Mouse (Mus musculus) large intestine, adult 2 months (tissue): Measurements from ENCODE around the gene Gm42906. TPM values are rescaled to one million over a fixed set of nuclear protein-coding genes. Genes with fewer than 3 reads are reported as not detected.

Experiments
- DNase-seq: peaks from one replicate; pipeline ENCODE4 v3.0.0-alpha.2; 2012; ENCODE audit warnings: low read depth, low spot score
- WGBS: fragments of 180-500 bp; shearing (Covaris S2); methylation state at CpG from one replicate; pipeline ENCODE4 v1.1.7; 2018; 5-methylcytosine and 5-hydroxymethylcytosine counted together
- polyA plus RNA-seq: library from polyadenylated mRNA; depleted of rRNA; stranded (reverse); fragments of >200 nt; gene quantifications from 2 replicates; pipeline ENCODE4 v1.2.3, GENCODE M21; 2012

Gm42906 gene
- polyA plus RNA-seq, 1 experiment = not detected

DNA sequence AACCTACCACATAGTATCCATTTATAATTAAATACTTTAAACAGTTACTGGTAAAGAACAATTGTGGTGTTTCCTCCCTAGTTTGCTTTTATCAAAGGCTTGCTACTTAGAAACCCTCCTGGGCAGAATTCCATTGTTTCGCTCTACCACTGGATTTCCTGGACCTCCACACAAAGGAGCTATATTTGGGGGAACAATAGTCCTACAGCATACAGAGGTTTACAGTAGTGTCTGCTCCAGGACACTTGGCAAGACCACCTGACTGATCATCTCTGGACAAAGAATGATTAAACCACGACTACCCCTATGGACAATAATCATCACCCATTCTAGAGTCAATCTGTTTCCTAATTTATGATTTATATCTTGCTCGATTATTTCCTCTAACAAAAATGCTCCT lies 228.7 kb downstream of the Gm42906 start:
- no peak for DNase-seq
- WGBS = 89% methylated on average over 3 of the region's 3 CpGs

DNA sequence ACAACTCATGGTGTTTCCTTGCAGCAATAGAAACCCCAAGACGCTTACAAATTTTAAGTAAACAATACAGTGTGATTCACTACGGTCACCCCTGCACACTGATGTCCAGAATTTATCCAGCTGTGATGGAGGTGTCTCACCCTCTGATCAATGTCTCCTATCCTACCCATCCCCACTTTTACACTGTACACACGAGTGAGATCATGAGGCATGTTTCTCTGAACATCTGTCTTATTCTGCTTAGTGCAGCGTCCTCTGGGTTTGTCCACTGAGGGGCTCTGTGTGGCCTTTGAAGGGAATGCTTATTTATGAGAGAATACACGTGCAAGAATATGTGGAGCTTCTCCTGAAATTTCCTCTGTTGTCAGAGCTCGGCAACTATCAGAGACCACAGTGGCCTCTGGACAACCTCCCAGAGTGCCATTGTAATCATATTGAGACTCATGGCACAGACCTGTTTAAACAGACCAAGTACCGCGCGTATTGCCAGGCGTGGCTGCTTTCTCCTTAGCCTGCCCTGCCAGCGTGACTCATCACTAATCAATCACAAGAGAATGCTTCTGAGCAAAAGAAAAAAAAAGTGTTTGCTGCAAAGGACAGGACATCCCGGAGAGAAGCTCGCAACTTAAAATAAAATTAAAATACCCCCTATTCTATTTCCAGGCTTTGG lies 231.2 kb downstream of the Gm42906 start:
- no peak for DNase-seq
- 40% methylated on average over 13 of the region's 13 CpGs for WGBS

DNA sequence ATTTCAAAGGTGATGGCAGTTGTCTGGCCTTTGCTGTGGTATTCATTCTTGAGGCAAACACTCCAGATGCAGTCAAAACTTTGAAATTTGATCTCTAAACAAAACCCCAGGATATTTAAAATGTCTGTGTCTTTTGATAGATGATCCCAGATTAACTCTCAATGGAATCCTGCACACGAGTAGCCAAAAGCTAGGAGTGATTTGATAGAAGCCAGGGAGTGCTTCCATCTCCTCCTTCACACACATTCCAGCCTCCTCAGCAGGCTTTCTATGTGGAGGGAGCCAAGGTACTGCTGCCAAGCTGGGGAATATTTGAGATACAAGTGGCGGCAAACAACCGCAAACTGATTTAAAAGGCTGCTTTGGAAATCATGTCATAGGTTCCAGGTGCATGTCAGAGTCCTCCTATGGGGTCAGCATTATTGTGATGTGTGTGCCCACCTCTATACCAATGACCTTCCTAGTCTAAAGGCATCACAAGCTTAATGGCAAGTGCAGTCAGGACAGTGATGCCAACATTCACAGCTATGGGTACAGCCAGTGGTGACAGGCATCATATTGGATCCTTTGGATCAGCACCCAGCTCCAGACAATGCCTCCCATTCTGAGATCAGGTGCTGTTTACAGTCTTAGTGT lies 234.0 kb downstream of the Gm42906 start:
- no peak for DNase-seq

DNA sequence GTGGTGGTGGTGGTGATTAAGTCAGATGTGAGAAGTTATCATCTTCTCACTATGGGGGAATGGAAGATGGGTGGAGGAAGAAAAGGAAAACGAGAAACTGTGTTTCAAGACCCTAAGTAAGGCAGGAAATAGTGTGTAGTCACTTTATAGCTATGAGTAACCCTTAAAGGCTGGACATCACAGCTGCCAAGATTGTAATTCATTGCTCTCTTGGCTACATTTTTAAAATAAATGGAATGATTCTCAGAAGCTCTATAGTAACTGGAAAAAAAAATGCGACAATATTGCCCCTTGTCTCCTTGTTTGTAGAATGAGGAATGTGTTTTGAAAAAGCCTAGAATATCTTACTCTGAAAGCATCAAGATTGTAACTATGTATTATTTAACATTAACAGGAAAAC lies 235.7 kb downstream of the Gm42906 start:
- no peak for DNase-seq
- WGBS = 67% methylated on average over 2 of the region's 2 CpGs

More for the DNA sequence above, 234.0 kb downstream of the Gm42906 start:
- 81% methylated on average over 3 of the region's 3 CpGs for WGBS

DNA sequence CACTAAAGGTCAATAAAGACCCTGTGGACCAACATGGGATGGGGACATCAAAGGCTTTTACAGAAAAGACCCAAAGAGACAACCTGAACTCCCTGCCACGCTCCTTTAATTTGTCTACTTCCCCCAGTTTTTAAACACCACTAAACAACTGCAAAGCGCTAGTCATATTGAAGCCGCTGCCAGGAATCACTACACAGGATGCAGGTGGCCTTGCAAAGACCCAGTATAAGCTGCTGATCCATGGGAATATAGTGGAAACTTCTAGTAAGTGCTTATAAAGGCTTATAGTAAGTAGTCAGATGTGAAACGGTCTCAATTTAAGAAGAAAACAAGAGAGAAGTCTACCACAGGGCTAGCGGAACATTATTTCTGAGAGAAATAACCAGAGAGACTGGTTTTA lies 237.2 kb downstream of the Gm42906 start:
- 68% methylated on average over 5 of the region's 5 CpGs for WGBS

DNA sequence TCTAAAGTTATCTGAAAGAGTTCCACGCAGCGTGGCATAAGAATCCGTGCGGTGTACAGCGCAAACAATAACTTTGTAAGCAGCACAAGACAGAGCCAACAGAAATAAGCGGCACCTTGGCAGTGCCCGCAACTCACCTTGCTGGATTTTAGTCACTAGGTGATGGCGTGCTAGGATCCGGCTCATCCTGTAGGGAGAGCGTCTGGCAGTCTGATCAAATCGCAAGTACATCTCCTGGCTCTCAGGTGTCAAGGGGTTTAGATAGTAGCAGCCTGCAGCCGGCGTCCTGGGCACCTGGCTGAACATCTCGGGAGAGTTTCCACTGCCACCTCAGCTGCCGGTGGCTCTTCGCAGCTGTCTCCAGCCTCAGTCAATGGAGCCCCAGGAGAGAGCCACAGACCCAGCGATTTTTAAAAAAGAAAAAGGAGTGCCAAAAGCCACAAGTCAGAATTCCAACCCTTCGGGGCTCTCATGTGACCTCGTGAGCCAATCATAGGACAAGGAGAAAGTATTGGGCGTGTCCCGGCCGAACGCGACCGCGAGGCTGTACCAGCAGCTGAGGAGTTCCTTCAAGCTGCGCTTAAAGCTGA lies 238.1 kb downstream of the Gm42906 start:
- under 1% methylated on average over 27 of the region's 27 CpGs for WGBS
- no peak for DNase-seq

More for the DNA sequence above, 237.2 kb downstream of the Gm42906 start:
- DNase-seq = no peak

DNA sequence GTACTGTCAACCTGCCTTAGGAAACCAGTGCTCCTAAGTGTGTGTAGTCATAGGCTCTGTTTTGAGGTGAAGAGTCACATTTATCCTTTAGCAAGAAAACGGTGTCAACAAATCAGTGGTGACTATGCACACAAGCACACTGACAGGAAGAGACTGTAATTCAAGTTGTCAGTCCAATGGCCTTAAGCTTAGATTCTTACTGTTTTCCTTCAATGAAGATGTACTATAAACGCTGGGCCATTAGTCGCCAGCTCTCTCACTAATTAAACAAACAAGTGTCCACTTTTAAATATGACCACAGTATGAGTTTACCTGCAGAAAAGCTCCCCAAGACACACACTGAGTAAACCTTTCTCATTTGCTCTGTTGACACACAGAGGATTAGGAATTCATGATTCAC lies 238.6 kb downstream of the Gm42906 start:
- 5% methylated on average over 3 of the region's 3 CpGs for WGBS
- DNase-seq = no peak

DNA sequence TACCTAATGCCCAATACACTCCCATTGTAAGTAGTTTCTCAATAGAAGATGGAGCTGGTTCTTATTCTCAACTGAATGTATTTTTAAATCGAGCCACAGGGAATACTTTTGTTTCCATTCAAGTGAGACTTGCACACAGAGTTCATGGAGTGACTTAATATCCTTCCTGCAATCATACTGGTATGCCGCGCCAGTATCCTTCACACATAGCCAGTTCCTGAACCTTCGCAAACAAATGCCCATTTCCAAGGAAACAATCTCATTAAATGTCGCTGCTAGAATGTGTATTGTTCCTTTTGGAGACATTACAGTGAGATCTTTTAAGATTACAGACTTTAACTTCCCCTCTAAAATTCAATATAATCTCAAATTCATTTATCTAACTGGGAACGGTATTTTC lies 239.3 kb downstream of the Gm42906 start:
- DNase-seq = no peak
- WGBS = 57% methylated on average over 6 of the region's 6 CpGs

DNA sequence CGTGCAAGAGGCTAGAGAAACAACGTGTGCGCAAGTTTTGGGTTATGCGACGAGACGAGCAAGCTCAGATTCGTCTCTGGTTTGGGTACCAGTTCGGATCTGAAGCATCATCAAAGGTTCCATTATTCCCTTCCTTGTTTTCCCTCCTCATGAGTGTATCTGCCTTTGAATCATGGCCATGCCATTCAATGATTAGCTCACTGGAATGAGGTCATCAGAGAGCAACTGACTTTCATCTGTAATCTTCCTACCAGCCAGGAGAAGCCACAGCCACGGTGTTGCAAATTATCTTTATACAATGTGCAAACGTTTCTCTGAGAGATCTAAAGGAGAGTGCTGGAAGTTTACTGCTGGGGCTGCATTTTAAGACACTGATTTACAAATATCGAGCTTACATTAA lies 240.6 kb downstream of the Gm42906 start:
- DNase-seq = no peak
- 72% methylated on average over 11 of the region's 11 CpGs for WGBS

DNA sequence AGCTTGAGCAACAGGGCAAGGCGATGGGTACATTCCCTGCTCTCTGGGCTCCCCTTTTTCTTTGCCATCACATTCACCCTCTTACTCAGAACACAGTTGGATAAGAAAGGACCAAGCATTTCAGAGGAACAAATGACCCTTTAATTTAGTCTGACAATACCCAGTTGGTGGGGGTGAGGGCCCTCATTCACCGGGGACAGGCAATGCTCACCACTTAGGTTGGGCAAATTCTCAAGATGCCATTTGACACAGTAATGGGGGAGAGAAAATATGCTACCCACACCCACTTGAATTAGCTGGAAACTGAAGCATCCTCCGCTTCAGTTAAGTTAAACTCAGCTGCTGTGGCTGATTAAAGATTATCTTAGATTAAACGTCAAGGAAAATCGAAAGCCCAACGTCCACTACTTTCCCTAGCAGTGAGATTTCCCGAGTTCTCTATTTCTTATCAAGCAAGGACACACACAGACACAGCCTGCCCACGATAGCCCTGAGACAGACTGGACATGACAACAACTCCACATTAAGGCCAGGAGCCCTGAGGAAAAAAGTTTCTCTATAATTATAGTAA lies 242.6 kb downstream of the Gm42906 start:
- no peak for DNase-seq
- WGBS = 64% methylated on average over 8 of the region's 8 CpGs

DNA sequence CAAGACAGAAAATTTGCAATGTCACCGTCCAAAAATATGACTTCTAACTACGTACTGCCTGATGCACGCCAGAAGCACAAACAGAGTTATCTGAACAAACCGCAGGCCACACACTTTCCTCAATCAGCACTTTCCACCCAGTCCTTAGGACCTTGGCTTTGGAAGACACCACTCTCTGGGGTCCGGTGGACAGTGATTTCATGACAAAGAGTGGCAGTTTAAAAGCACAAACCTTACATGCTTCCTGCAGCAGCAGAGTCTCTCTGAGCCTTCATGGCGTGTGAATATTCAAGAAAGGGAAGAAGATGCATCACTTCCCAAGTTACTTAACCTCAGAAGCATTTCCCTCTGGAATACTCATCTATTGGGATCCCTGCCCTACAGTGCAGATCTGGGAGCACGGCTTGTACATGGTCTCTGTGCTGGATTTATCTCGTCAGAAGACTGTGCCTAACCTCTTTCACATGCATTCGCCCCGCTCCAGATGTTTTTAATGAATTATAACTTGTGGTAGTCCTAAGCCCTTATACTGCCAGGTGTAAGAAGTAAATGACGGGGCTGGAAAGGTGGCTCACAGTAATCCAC lies 244.2 kb downstream of the Gm42906 start:
- WGBS = 84% methylated on average over 11 of the region's 11 CpGs
- DNase-seq = no peak

DNA sequence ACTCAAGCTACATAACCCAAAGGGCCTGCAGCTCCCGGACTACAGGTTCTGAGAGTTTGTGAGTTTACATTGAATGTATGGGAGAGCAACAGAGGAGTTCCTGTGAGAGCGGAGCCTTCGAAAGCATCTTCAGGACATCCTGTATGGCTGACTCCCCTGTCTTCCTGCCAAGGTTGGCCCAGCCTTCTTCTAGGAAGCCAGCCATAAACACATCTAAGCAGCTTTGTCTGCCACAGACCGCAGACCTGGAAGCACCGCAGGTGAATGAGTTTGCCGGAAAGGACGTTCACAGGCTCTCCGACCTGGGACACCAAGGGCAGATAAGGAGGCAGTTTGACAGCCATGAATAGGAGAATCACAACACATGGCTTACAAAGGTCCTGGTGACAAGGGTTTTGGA lies 246.7 kb downstream of the Gm42906 start:
- DNase-seq = no peak
- 78% methylated on average over 8 of the region's 8 CpGs for WGBS

DNA sequence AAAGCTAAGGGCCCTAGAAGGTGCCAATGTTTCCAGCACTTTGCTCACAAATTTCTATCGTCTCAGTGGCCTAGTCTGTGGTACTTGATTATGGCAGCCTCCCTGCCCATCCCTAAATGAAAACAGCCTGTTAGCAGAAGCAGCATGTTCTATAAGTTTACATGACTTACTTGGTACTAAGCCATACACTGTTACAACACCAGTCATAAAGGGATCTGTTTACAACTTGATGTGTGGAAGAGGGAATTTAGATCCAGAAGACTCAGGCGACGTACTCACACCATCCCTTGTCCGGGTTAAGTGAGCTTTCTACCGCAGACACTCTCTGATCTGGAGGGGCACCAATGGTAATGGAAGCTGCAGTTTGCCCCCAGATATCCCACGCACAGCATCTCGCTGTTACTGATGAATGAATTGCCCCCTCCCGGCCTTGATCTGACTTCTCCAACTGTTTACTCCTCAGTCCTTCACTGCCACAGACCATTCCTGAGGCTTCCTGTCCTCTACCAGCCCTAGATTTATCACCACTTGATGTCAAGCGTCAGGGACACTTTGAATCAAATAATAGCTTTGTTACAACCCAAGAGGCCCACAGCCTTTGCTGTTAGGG lies 247.7 kb downstream of the Gm42906 start:
- no peak for DNase-seq
- 29% methylated on average over 9 of the region's 9 CpGs for WGBS

DNA sequence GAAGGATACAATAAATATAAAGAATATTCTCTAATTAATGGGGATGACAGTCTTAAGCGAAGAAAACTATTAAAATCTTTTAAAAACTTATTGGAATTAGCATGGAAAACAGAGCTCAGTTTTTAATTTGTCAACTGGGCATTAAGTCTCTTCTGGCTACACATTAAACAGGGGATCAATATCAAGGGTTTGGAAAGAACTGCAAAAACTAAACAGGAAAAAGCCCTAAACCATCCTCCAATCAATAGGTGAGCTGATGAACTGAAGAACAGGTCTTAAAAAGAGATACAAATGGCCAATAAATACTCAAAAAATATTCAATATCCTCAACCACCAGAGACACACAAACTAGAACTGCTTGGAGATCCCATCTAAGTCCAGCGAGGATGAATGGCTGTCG lies 250.8 kb downstream of the Gm42906 start:
- no peak for DNase-seq
- WGBS = 94% methylated on average over 3 of the region's 3 CpGs

DNA sequence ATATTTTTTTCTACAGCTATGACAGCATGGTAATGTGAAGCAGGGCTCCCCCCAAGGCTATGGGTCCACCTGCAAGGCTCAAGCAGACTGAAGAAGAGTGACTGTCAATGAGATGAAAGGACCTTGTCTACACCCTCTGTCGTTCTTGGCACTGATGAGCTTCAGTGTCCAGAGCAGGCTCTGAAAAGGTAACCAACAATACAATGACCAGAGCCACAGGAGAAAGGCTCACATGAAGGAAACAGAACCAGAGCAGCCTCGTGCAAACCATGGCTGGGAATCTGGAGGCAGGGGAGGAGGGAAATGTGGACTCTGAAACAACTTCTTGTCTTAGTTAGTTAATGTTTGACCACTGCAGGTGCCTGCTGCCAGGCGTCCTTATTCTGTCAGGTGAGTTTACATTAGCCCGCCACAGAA lies 252.1 kb downstream of the Gm42906 start:
- 27% methylated on average over 4 of the region's 4 CpGs for WGBS
- no peak for DNase-seq

DNA sequence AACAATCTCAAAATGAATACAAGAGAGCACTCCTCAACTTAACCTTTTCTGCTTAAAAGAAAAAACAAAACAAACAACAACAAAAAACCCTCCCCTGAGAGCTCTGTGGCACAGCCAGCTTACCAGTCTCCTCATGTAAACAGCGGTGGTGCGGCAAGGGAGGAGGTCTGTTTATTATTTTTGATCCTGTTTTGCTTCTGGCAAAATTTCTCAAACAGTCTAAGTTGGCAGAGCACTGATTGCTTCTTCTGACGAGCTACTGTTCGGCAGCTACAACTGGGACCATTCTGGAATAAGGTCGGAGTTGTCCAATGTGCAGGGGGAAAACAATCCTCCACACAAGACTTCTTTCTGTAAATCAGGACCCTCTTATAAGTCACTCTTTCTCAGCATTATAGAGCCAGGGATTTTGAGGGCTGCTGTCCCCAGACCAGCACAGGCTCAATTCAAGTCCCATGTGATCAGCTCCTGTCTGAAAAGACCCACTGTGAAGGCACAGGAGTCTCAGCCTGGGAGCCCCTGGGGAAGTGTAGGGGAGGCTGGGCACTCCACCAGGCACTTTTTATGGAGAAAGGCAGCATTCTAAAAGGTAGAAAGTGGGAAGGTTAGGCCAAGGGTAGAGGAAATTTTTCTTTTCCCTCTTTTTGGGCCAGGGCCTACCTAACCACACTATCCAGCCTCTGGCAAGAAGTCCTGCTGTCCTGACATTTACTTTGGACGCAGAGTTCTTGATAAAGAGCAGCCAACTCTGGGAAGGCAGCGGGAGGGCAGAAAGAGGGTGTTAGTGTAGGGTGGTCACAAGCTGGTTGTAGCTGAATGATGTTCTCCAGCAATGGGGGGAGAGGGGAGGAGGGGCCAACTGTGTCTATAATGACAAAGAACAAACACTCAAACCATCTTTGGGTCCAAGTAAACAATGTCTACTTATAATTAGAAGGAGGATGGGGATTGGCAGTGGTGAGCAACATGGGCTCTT lies 253.2 kb downstream of the Gm42906 start:
- DNase-seq = no peak
- 56% methylated on average over 7 of the region's 7 CpGs for WGBS

DNA sequence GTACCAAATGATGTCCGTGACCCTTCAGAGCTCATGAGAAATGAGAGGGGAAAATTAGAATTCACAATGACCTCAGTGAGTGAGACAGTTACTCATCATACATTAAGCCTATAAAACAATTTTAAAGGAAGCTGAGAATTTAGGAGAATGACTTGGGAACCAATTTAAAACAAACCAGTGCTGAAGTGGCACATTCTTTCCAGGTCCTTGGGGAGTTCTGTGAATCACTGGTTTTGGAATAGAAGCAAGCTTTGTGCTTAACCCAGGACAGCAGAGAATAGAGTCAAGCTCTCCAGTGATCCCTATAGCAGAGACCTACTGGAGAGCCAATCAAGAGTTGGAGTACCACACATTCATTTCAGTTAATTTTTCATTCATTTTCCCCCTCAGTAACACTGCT lies 254.2 kb downstream of the Gm42906 start:
- no peak for DNase-seq
- 78% methylated on average over 1 of the region's 1 CpGs for WGBS

DNA sequence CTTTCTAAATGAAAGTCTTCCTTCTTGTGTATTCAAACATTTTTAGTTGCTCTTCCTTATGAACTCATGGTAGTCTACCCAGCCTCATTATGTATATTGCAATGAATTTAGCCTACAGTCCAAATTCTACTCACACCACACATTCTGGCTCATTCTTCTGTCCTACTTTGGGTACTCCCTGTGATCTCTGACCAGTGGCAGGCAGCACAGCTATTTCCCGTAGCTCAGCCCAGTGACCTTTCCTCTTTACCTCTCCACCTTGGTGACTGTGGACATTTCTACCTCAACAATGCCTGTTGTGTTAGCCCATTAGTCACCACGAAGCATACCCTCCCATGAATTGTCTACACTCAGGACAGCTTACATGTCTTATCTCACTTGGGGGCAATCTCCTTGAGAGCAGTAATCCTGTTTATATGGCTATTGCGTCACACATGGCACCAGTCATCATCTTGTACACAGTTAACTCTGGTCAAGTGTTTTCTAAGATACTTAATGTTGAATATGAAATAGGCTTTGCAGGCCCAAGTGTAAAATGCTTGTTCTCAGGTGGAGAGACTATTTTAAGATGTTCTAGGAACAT lies 257.7 kb downstream of the Gm42906 start:
- 30% methylated on average over 3 of the region's 3 CpGs for WGBS
- DNase-seq = no peak

DNA sequence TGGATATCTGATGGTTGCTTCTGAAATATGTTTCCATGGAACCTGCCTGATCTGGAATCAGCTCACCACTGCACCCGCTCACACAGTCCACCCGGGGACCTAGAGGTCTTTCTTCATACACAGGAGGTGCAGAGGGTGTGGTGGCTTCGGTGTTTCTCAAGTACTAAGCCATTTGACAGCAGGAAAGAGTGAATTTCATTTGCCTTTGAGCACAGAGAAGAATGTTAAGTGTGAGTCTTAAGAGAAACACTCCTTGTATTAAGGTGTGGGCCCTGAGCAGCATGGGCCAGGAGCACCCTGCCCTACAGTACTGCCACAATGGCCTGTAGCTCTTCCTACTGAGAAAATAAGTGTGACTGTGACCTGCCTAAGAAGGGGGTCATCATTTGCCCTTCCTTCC lies 259.8 kb downstream of the Gm42906 start:
- WGBS = 56% methylated on average over 3 of the region's 3 CpGs
- DNase-seq = no peak
